Mouse (Mus musculus) E14TG2a.4 (cell line): ENCODE measurements around the gene Spa17.

Experiments used
- CTCF ChIP-seq: conservative IDR thresholded peaks from 2 replicates; pipeline ENCODE4 v1.5.1; 2014; ENCODE audit warnings: low read length
- NANOG ChIP-seq: IDR thresholded peaks from 2 replicates; pipeline ENCODE4 v1.6.1; 2014; ENCODE audit warnings: borderline replicate concordance, low read length, mixed read lengths

GRCm38 (mm10) chr9:37568605-37569214 lies 44.8 kb downstream of the Spa17 start:
- TF ChIP-seq CTCF (no peak), NANOG (no peak)
